In the genomic region with DNA sequence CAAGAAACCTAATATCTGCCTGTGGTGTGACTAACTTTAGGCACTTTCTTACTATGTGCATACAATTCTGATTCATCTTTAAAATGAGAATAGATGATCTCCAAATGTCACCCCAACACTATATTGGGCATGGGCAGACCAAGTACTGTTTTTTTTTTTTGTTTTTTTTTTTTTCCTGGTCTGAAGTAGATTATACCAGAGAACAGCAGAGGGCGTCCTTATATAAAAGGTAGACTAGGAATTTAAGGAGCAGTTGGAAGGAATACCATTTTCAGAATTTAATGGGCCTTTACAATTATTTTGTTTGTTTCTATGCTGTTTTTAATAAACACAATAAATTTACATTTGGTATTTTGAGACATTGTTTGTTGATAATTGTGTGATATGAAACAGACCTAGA, we compare ENCODE assay signal across 15 mouse cellular contexts.
DNase-seq lines count a peak whose midpoint lies in the region; ATAC-seq and TF ChIP-seq lines count a peak whose summit lies in the region.
"Had no signal": no experiment of that assay in that cellular context is flagged by ENCODE, and none has a peak within 500 bp of the region (broad histone marks: within the 10 kb centered on the region; RNA-seq: fewer than 3 reads in every experiment).

No protein-coding gene starts in this region.

- TF ChIP-seq RAD21 in MEL (IDR thresholded peaks at IDR 0.05; ENCODE audit: low read depth, low read length), result no peak

- no peak overlapping the region for H3K4me2 ChIP-seq in hindbrain, embryonic 11.5 days (replicated peaks; ENCODE audit: low read depth, low read length)
- no peak overlapping the region for H3K4me2 ChIP-seq in lung, postnatal 0 days (replicated peaks; ENCODE audit: low read depth, low read length)
- H3K4me2 ChIP-seq in stomach, postnatal 0 days (replicated peaks; ENCODE audit: low read depth), result no peak overlapping the region
- H3K4me2 ChIP-seq: heart, embryonic 13.5 days; intestine, embryonic 15.5 days; liver, embryonic 12.5 days; midbrain, embryonic 12.5 days had no signal

- H3K9ac ChIP-seq in hindbrain, embryonic 11.5 days (ENCODE audit: low read depth, low read length), result no peak overlapping the region
- H3K9ac ChIP-seq in lung, postnatal 0 days (replicated peaks; ENCODE audit: low read depth), result no peak overlapping the region
- no peak overlapping the region for H3K9ac ChIP-seq in MEL (ENCODE audit: control insufficient read depth, low read depth, low read length, poor library complexity, severe bottlenecking)
- H3K9ac ChIP-seq in stomach, postnatal 0 days (ENCODE audit: low read length), result no peak overlapping the region
- H3K9ac ChIP-seq: heart, embryonic 13.5 days; intestine, embryonic 15.5 days; liver, embryonic 12.5 days; midbrain, embryonic 12.5 days had no signal

- H3K79me2 ChIP-seq in MEL (ENCODE audit: control insufficient read depth, insufficient read depth, low read length, poor library complexity), result no peaks in the 10 kb centered on the region

- WGBS in hindbrain, embryonic 11.5 days, result 11% methylated on average over 1 of the region's 1 CpGs
- WGBS in hindbrain, embryonic 10.5 days, result 9% methylated on average over 1 of the region's 1 CpGs
- WGBS in lung, postnatal 0 days, result 4% methylated on average over 1 of the region's 1 CpGs
- 4% methylated on average over 1 of the region's 1 CpGs for WGBS in stomach, postnatal 0 days

- no peaks in the 10 kb centered on the region for H3K36me3 ChIP-seq in hindbrain, embryonic 11.5 days (ENCODE audit: control insufficient read depth, insufficient read depth, low read length)
- no peaks in the 10 kb centered on the region for H3K36me3 ChIP-seq in hindbrain, embryonic 10.5 days
- no peaks in the 10 kb centered on the region for H3K36me3 ChIP-seq in lung, postnatal 0 days (ENCODE audit: insufficient read depth, low read length)
- H3K36me3 ChIP-seq in MEL (ENCODE audit: control insufficient read depth in 1 of 2, insufficient read depth in 2 of 2, low read length in 2 of 2), result no peaks in the 10 kb centered on the region
- no peaks in the 10 kb centered on the region for H3K36me3 ChIP-seq in stomach, postnatal 0 days (ENCODE audit: control insufficient read depth, insufficient read depth, low read length)
- H3K36me3 ChIP-seq: heart, embryonic 13.5 days; intestine, embryonic 15.5 days; liver, embryonic 12.5 days; midbrain, embryonic 12.5 days had no signal

- H3K4me3 ChIP-seq in hindbrain, embryonic 11.5 days (ENCODE audit: low read depth, low read length), result no peak overlapping the region
- no peak overlapping the region for H3K4me3 ChIP-seq in hindbrain, embryonic 10.5 days
- no peak overlapping the region for H3K4me3 ChIP-seq in lung, postnatal 0 days (ENCODE audit: low read depth, low read length)
- no peak overlapping the region for H3K4me3 ChIP-seq in MEL (ENCODE audit: control insufficient read depth in 1 of 2, insufficient read depth in 1 of 2, low read depth in 2 of 2, low read length in 2 of 2)
- no peak overlapping the region for H3K4me3 ChIP-seq in stomach, postnatal 0 days (ENCODE audit: low read depth, low read length)
- H3K4me3 ChIP-seq: heart, embryonic 13.5 days; intestine, embryonic 15.5 days; liver, embryonic 12.5 days; midbrain, embryonic 12.5 days had no signal

- no peak for TF ChIP-seq POLR2A in MEL (IDR thresholded peaks at IDR 0.05; ENCODE audit: control insufficient read depth in 1 of 2, insufficient read depth in 1 of 2, low read depth in 1 of 2, low read length in 2 of 2, poor library complexity in 1 of 2)

- TF ChIP-seq CTCF in lung, postnatal 0 days (IDR thresholded peaks at IDR 0.05), result 0 out of 2 replicates have a peak, but pooled peaks have one; percentile 6
- TF ChIP-seq CTCF in MEL (IDR thresholded peaks at IDR 0.05 in 2 of 3, conservative IDR thresholded peaks at IDR 0.05 in 1 of 3; ENCODE audit: control insufficient read depth in 1 of 3, insufficient read depth in 1 of 3, low read depth in 2 of 3, low read length in 3 of 3, poor library complexity in 1 of 3, severe bottlenecking in 1 of 3), result peak in 1 of 3 experiments; percentile 3; a peak in 1 of 6 replicates
- peak; percentile 56 for TF ChIP-seq CTCF in stomach, postnatal 0 days (IDR thresholded peaks at IDR 0.05; ENCODE audit: low read depth)

- H3K4me1 ChIP-seq in hindbrain, embryonic 11.5 days (replicated peaks; ENCODE audit: control insufficient read depth, insufficient read depth, low read length), result no peaks in the 10 kb centered on the region
- H3K4me1 ChIP-seq in hindbrain, embryonic 10.5 days (replicated peaks), result no peaks in the 10 kb centered on the region
- H3K4me1 ChIP-seq in lung, postnatal 0 days (ENCODE audit: insufficient read depth, low read depth, low read length), result no peaks in the 10 kb centered on the region
- H3K4me1 ChIP-seq in MEL (ENCODE audit: control insufficient read depth in 1 of 2, insufficient read depth in 2 of 2, low read length in 2 of 2), result no peaks in the 10 kb centered on the region
- H3K4me1 ChIP-seq in stomach, postnatal 0 days (replicated peaks; ENCODE audit: control insufficient read depth, insufficient read depth), result no peaks in the 10 kb centered on the region
- H3K4me1 ChIP-seq: heart, embryonic 13.5 days; intestine, embryonic 15.5 days; liver, embryonic 12.5 days; midbrain, embryonic 12.5 days had no signal

- no peak for TF ChIP-seq EP300 in lung, postnatal 0 days (IDR thresholded peaks at IDR 0.05)
- TF ChIP-seq EP300 in MEL (IDR thresholded peaks at IDR 0.05; ENCODE audit: low read depth in 1 of 2, low read length in 2 of 2), result no peak
- no peak for TF ChIP-seq EP300 in stomach, postnatal 0 days (optimal IDR thresholded peaks at IDR 0.05)

- H3K27me3 ChIP-seq in hindbrain, embryonic 11.5 days (ENCODE audit: control insufficient read depth, insufficient read depth, low read length), result no peaks in the 10 kb centered on the region
- no peaks in the 10 kb centered on the region for H3K27me3 ChIP-seq in hindbrain, embryonic 10.5 days (ENCODE audit: insufficient read depth, poor library complexity, severe bottlenecking)
- H3K27me3 ChIP-seq in lung, postnatal 0 days (replicated peaks; ENCODE audit: insufficient read depth, low read length), result no peaks in the 10 kb centered on the region
- no peaks in the 10 kb centered on the region for H3K27me3 ChIP-seq in MEL (ENCODE audit: control insufficient read depth in 1 of 2, insufficient read depth in 2 of 2, low read length in 2 of 2)
- no peaks in the 10 kb centered on the region for H3K27me3 ChIP-seq in stomach, postnatal 0 days (ENCODE audit: control insufficient read depth, insufficient read depth, low read length)
- H3K27me3 ChIP-seq: heart, embryonic 13.5 days; intestine, embryonic 15.5 days; liver, embryonic 12.5 days; midbrain, embryonic 12.5 days had no signal

- DNase-seq in hindbrain, embryonic 11.5 days (ENCODE audit: low spot score), result peak; percentile 2
- no peak for DNase-seq in hindbrain, embryonic 10.5 days (ENCODE audit: low spot score)
- peak; percentile 11 for DNase-seq in lung, postnatal 0 days (ENCODE audit: low spot score)
- DNase-seq in lung, postnatal 10 days, result no peak
- DNase-seq in MEL (ENCODE audit: low read depth, low spot score), result no peak
- DNase-seq in stomach, postnatal 0 days (ENCODE audit: low spot score), result no peak
- DNase-seq in heart, postnatal 14 days, result no peak
- DNase-seq: adrenal gland, adult 2 months; cerebellum, adult 18-20 months; gastrocnemius, postnatal 25 days; kidney, postnatal 14 days had no signal

- intact Hi-C loops in heart, postnatal 14 days (cut with DNase I), result no loop called here

- no peaks in the 10 kb centered on the region for H3K9me3 ChIP-seq in hindbrain, embryonic 11.5 days (ENCODE audit: control insufficient read depth, low read length)
- H3K9me3 ChIP-seq in hindbrain, embryonic 10.5 days, result no peaks in the 10 kb centered on the region
- no peaks in the 10 kb centered on the region for H3K9me3 ChIP-seq in lung, postnatal 0 days (ENCODE audit: low read length)
- no peaks in the 10 kb centered on the region for H3K9me3 ChIP-seq in MEL (replicated peaks; ENCODE audit: insufficient read depth, low read length)
- H3K9me3 ChIP-seq in stomach, postnatal 0 days (ENCODE audit: control insufficient read depth, low read length), result no peaks in the 10 kb centered on the region
- H3K9me3 ChIP-seq: heart, embryonic 13.5 days; intestine, embryonic 15.5 days; liver, embryonic 12.5 days; midbrain, embryonic 12.5 days had no signal

- no peak overlapping the region for H3K27ac ChIP-seq in hindbrain, embryonic 11.5 days (ENCODE audit: low read depth, low read length)
- no peak overlapping the region for H3K27ac ChIP-seq in hindbrain, embryonic 10.5 days
- no peak overlapping the region for H3K27ac ChIP-seq in lung, postnatal 0 days (ENCODE audit: low read length)
- H3K27ac ChIP-seq in MEL (ENCODE audit: control insufficient read depth, low read depth, low read length), result no peak overlapping the region
- no peak overlapping the region for H3K27ac ChIP-seq in stomach, postnatal 0 days (replicated peaks)
- H3K27ac ChIP-seq: heart, embryonic 13.5 days; intestine, embryonic 15.5 days; liver, embryonic 12.5 days; midbrain, embryonic 12.5 days had no signal

- ATAC-seq in hindbrain, embryonic 11.5 days (ENCODE audit: low FRiP score), result no peak
- no peak for ATAC-seq in lung, postnatal 0 days
- no peak for ATAC-seq in stomach, postnatal 0 days (ENCODE audit: low FRiP score, low TSS enrichment)
- ATAC-seq: intestine, embryonic 15.5 days; liver, embryonic 12.5 days had no signal

TF ChIP-seq in MEL, 35 proteins besides CTCF, POLR2A, EP300 and RAD21:
- TF ChIP-seq SMC3 (IDR thresholded peaks at IDR 0.05; ENCODE audit: low read depth, low read length) (peak; percentile 18; the same call in 1 of the 2 replicates), POLR2AphosphoS2 (IDR thresholded peaks at IDR 0.05; ENCODE audit: low read length) (no peak), ZKSCAN1 (IDR thresholded peaks at IDR 0.05; ENCODE audit: low read depth, low read length) (no peak), BHLHE40 (IDR thresholded peaks at IDR 0.05; ENCODE audit: borderline replicate concordance, low read depth, low read length) (no peak), KAT2A (conservative IDR thresholded peaks at IDR 0.05; ENCODE audit: low read depth, low read length) (no peak), ZNF384 (IDR thresholded peaks at IDR 0.05; ENCODE audit: low read depth, low read length) (peak; percentile 77), MXI1 (IDR thresholded peaks at IDR 0.05; ENCODE audit: low read depth, low read length) (no peak), MEF2A (IDR thresholded peaks at IDR 0.05; ENCODE audit: extremely low read depth, insufficient replicate concordance, low read depth, low read length, poor library complexity, severe bottlenecking) (no peak)

Comparison
In these comparisons a context has a peak if more than half of its experiments do, and no peak if none do; other contexts are left out.
1. DNase-seq: peak in hindbrain, embryonic 11.5 days (single experiment) and lung, postnatal 0 days (single experiment); none in hindbrain, embryonic 10.5 days (single experiment), lung, postnatal 10 days (single experiment), MEL (single experiment), stomach, postnatal 0 days (single experiment) and heart, postnatal 14 days (0 of 2).